ENCODE assay signal across 29 mouse cellular contexts in the genomic region with DNA sequence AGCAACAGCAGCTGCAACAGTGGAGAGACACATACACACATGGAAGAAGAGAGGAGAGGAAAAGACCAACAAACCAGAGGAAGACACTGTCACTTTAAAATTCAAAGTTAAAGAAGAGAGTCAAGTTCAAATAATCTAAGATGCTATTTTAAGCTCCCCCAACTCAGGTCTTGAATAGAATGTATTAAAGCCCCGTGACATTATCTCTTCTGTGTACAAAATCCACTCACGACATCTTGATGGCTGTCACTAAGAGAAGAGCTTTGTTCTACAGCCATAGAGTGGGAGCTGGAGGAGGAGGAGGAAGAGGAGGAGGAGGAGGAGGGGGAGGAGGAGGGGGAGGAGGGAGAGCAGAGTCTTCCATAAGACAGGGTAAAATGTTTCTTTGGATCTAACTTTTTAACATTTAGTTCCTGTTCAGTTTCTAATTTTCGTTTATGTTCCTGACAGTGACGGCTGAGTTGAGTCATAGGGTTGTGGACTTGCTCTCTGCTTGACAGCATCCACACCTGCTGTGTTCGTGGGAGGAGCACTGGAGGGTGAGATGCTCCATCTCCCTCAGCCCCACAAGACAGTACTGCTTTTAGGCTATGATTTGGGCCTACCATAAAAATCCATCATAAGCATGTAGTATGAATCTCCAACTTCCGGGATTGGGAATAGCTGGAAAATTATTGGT.
DNase-seq lines count a peak whose midpoint lies in the region; ATAC-seq lines count a peak whose summit lies in the region.
"Had no signal": no experiment of that assay in that cellular context is flagged by ENCODE, and none has a peak within 500 bp of the region (broad histone marks: within the 10 kb centered on the region; RNA-seq: fewer than 3 reads in every experiment).

No protein-coding gene starts in this region.

- peak overlapping the region; percentile 39 to 44; a peak in 2 of 4 replicates for H3K27ac ChIP-seq in heart, embryonic 14.5 days (replicated peaks in 1 of 2; ENCODE audit: control insufficient read depth in 1 of 2, insufficient read depth in 1 of 2, low read depth in 2 of 2, low read length in 2 of 2)
- H3K27ac ChIP-seq: embryonic facial prominence, embryonic 15.5 days; forebrain, embryonic 13.5 days; gastrocnemius, adult 2 months; hindbrain, embryonic 13.5 days; left cerebral cortex, adult 2 months; limb, embryonic 12.5 days; liver, embryonic 15.5 days; midbrain, embryonic 10.5 days; midbrain, embryonic 15.5 days; neural tube, embryonic 15.5 days had no signal

- H3K4me1 ChIP-seq in heart, embryonic 14.5 days (ENCODE audit: control insufficient read depth in 2 of 2, insufficient read depth in 2 of 2, low read length in 2 of 2) = peaks cover 7 to 43% of the 10 kb centered on the region in 2 experiments
- H3K4me1 ChIP-seq: embryonic facial prominence, embryonic 15.5 days; forebrain, embryonic 13.5 days; hindbrain, embryonic 13.5 days; limb, embryonic 12.5 days; liver, embryonic 15.5 days; midbrain, embryonic 10.5 days; midbrain, embryonic 15.5 days; neural tube, embryonic 15.5 days had no signal

- no peak for DNase-seq in frontal cortex, postnatal 36 days (ENCODE audit: low spot score in 2 of 2)
- DNase-seq in heart, postnatal 25 days (ENCODE audit: low spot score) = no peak
- peak; percentile 9 to 10 for DNase-seq in B cell, adult 2 months
- DNase-seq in kidney, postnatal 36 days = no peak
- DNase-seq: adrenal gland, postnatal 25 days; cerebellum, adult 18-20 months; cerebellum, postnatal 10 days; gastrocnemius, adult 2 months; gastrocnemius, postnatal 36 days; kidney, adult 8-10 months; kidney, postnatal 10 days; lung, embryonic 14.5 days; lung, postnatal 14 days; thymus, adult 2 months; thymus, postnatal 36 days had no signal

- peak; percentile 62; the same call in 1 of the 2 replicates for ATAC-seq in frontal cortex, adult (ENCODE audit: low TSS enrichment)
- ATAC-seq in heart, embryonic 14.5 days (ENCODE audit: insufficient number of reproducible peaks, insufficient read depth, low FRiP score, low read depth) = no peak
- ATAC-seq in neutrophil, adult 5-6 weeks (ENCODE audit: extremely low read depth, insufficient number of reproducible peaks, low FRiP score, poor library complexity, severe bottlenecking) = 0 out of 2 replicates have a peak, but pooled peaks have one; percentile 19
- ATAC-seq: CD4-positive, CD25-positive, alpha-beta regulatory T cell, adult 4 months; forebrain, embryonic 13.5 days; intestine, embryonic 16.5 days; midbrain, embryonic 15.5 days had no signal

- H3K27me3 ChIP-seq in heart, embryonic 14.5 days (ENCODE audit: control insufficient read depth, insufficient read depth, low read length) = no peaks in the 10 kb centered on the region
- H3K27me3 ChIP-seq: embryonic facial prominence, embryonic 15.5 days; forebrain, embryonic 13.5 days; hindbrain, embryonic 13.5 days; limb, embryonic 12.5 days; liver, embryonic 15.5 days; midbrain, embryonic 15.5 days; neural tube, embryonic 15.5 days had no signal

- H3K9ac ChIP-seq in heart, embryonic 14.5 days (ENCODE audit: low read length) = no peak overlapping the region
- H3K9ac ChIP-seq: embryonic facial prominence, embryonic 15.5 days; forebrain, embryonic 13.5 days; hindbrain, embryonic 13.5 days; limb, embryonic 12.5 days; liver, embryonic 15.5 days; lung, embryonic 14.5 days; midbrain, embryonic 15.5 days; neural tube, embryonic 15.5 days had no signal

- no peaks in the 10 kb centered on the region for H3K9me3 ChIP-seq in heart, embryonic 14.5 days (ENCODE audit: control insufficient read depth, low read length)
- H3K9me3 ChIP-seq: embryonic facial prominence, embryonic 15.5 days; forebrain, embryonic 13.5 days; hindbrain, embryonic 13.5 days; limb, embryonic 12.5 days; liver, embryonic 15.5 days; midbrain, embryonic 10.5 days; midbrain, embryonic 15.5 days; neural tube, embryonic 15.5 days had no signal

- intact Hi-C loops in heart, postnatal 25 days (cut with DNase I) = no loop called here

- H3K36me3 ChIP-seq in heart, embryonic 14.5 days (ENCODE audit: control insufficient read depth, insufficient read depth, low read length) = no peaks in the 10 kb centered on the region
- H3K36me3 ChIP-seq: embryonic facial prominence, embryonic 15.5 days; hindbrain, embryonic 13.5 days; limb, embryonic 12.5 days; liver, embryonic 15.5 days; midbrain, embryonic 10.5 days; midbrain, embryonic 15.5 days; neural tube, embryonic 15.5 days had no signal

- WGBS in heart, embryonic 14.5 days = 40% methylated on average over 6 of the region's 6 CpGs

- no peak overlapping the region for H3K4me3 ChIP-seq in heart, embryonic 14.5 days (ENCODE audit: control insufficient read depth in 1 of 2, insufficient read depth in 1 of 2, low read depth in 1 of 2, low read length in 2 of 2)
- H3K4me3 ChIP-seq: embryonic facial prominence, embryonic 15.5 days; forebrain, embryonic 13.5 days; gastrocnemius, adult 2 months; hindbrain, embryonic 13.5 days; left cerebral cortex, adult 2 months; limb, embryonic 12.5 days; liver, embryonic 15.5 days; midbrain, embryonic 10.5 days; midbrain, embryonic 15.5 days; neural tube, embryonic 15.5 days had no signal

- H3K4me2 ChIP-seq in heart, embryonic 14.5 days (ENCODE audit: low read length) = no peak overlapping the region
- H3K4me2 ChIP-seq: embryonic facial prominence, embryonic 15.5 days; forebrain, embryonic 13.5 days; hindbrain, embryonic 13.5 days; limb, embryonic 12.5 days; liver, embryonic 15.5 days; lung, embryonic 14.5 days; midbrain, embryonic 15.5 days; neural tube, embryonic 15.5 days had no signal

Comparison
In these comparisons a context has a peak if more than half of its experiments do, and no peak if none do; other contexts are left out.
1. DNase-seq: peak in B cell, adult 2 months (2 of 2); none in frontal cortex, postnatal 36 days (0 of 2), heart, postnatal 25 days (single experiment) and kidney, postnatal 36 days (0 of 2).